Mouse (Mus musculus) MEL-GATA-1-ER (cell line): Measurements from ENCODE around the gene Cd3d.

Experiments used
- DNase-seq: peaks from one replicate; pipeline ENCODE4 v3.0.0-alpha.2; 2012; ENCODE audit warnings: low read depth; ENCODE audit errors: extremely low read depth

Cd3d gene

GRCm38 (mm10) chr9:44993268-44993667 lies 11.7 kb downstream of the Cd3d start:
- peak; percentile 73 for DNase-seq

- DNase-seq, result no peak
Measured at GRCm38 (mm10) chr9:44994962-44995361, 13.4 kb downstream of the Cd3d start.

- DNase-seq, result no peak
Measured at GRCm38 (mm10) chr9:44996590-44996989, 15.0 kb downstream of the Cd3d start.

DNA sequence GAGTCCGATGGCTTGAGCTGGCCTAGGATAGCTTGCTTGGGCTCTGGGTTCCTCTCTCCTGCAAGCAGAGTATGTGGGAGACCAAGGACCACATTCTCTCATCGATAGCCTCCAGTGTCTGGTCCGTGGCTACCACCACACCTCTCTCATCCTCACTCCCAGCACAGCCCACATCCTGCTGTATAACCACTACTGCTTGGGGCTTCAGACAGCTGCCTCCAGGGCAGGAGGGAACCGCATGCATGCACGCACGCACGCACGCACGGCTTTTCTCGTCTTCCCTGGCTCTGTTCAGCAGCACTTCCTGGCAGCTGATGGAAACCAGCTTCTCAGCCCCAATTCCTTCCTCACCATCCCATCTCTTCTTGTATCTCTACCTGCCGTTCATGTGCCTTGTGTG lies 16.6 kb downstream of the Cd3d start:
- no peak for DNase-seq

GRCm38 (mm10) chr9:44999171-44999570 lies 17.6 kb downstream of the Cd3d start:
- no peak for DNase-seq

- no peak for DNase-seq
Measured at GRCm38 (mm10) chr9:44999776-45000175, 18.2 kb downstream of the Cd3d start.

DNA sequence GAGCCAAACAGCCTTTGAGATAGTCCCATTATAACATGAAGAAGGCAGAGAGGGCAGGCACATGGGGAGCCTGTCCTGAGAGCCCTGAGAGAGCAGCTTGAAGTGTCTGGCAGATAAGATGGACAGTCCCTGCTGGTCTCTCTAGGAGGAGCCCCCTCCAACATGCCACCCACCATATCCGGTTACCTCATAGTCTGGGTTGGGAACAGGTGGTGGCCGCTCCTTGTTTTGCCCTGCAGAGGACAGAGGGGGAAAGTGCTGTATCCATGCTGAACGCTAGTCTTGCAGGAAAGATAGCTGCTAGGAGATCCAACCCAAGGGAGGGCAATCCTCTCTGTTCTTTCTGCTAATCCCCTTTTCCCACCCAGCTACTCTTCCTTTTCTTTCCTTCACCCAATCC lies 18.7 kb downstream of the Cd3d start:
- DNase-seq, result no peak

DNA sequence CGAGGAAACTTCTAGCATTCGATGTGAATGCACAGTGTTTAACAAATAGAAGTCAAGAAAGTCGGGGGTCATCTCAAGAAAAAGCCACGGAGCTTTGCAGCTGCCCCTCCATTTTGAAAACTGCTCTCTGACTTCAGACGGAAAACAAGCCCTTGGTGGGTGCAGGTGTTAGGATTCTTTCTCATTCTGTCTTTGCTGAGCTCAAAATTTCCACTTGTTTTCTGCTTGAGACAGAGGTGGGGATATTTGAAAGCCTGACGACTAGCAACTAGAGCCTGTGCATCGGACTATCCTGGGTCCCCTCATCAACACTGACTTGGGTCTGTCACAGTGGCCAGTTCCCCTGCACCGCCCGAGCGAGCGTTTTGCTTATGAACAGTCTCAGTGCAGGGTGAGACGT lies 25.8 kb downstream of the Cd3d start:
- no peak for DNase-seq

GRCm38 (mm10) chr9:45008342-45008741 lies 26.8 kb downstream of the Cd3d start:
- DNase-seq, result no peak

- DNase-seq, result no peak
Measured at GRCm38 (mm10) chr9:45009180-45010078, 27.8 kb downstream of the Cd3d start, which contains the start of gene Cd3e. Cd3e (minus strand) TSS chr9:45009627.

GRCm38 (mm10) chr9:45010461-45010860 lies 28.9 kb downstream of the Cd3d start:
- DNase-seq, result no peak

DNA sequence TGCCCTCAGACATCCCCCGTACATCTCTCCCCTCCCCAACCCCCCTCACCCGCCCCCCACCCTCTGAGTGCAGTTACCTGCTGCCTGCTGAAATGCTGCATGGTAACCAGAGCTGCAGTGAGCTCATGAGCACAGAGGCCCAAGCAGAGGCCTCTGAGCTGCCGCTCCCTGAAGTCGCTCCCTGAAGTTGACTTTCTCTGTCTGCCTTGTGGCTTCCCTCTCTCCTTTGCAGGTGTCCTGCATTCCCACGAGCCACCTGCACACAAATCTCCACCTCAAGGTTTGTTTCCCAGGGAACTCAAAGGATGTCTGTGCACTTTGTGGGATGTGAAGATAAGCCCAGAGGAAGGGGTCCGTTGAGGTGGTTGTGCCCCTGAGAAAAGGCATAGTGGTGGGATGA lies 29.7 kb downstream of the Cd3d start:
- DNase-seq, result no peak

DNA sequence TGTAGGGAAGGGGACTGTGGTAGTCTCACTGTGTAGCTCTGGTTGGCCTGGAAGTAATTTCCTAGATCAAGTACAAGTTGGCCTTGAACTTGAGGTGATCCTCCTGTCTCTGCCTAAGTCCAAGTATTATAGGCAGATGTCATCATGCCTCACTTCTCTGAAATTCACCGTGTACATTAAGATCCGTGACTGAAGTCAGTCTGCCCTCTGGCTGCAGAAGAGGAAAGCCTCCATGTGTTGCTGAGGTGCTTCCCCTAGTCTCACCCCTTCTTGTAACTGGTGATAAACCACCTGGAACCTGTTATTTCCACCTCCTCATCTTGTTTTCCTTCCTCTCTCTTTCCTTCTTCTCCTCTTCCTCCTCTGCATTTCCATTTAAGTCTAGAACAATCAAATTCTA lies 33.3 kb downstream of the Cd3d start:
- no peak for DNase-seq

DNA sequence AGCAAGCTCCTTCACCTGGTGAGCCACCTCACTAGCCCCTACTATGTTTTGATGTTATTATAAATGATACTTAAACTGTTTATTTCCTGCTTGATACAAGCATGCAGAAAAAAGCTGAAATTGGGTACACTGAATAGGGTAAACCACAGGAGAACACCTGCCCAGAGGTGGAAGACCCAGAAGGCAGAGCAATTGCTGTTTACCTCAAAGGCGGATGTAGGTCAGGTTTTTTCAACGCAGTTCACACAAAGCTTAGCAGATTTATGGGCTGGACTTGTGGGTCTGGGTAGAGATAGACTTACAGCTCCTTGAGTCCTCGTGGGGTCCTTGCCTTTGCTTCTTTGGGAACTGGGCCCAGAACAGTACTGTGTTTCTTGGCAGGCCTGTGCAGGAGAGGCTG lies 34.3 kb downstream of the Cd3d start:
- DNase-seq, result no peak

GRCm38 (mm10) chr9:45018031-45018430 lies 36.4 kb downstream of the Cd3d start:
- DNase-seq, result no peak

DNA sequence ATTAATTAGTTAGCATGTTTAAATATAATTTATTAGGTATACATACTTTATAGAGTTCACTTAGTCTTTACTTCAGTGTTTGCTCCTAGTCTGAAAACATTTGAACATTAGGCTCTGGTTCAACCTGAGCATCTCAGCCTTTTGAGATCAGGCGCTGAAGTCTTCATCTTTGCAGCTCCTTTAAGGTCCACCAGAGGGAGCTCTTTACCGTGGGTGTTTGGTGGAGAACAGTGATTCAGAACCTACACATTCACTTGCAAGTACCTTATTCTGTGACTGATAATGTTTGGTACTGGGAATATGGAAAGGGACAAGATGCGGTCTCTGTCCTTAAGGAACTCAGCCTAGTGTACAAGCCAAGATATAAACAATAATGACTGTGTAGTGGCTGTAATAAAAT lies 41.2 kb downstream of the Cd3d start:
- peak; percentile 45 for DNase-seq

DNA sequence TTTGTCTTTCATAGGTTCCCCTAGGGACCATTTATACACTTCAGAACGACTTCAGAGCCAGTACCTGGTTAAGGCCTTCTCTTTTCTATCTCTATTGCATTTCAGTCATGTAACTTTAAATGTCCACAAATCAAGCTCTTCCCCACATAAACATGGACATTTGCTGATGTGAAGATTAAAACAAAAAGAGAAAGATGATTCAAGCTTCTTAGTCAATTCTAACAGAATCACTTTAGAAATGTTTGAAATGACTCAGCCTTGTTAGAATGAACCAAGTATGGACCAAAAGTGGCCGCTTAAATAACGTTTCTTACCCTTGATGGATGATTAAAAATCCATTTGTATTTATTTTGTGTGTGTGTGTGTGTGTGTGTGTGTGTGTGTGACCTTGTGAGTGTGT lies 42.1 kb downstream of the Cd3d start:
- DNase-seq, result no peak

GRCm38 (mm10) chr9:45024187-45024586 lies 42.6 kb downstream of the Cd3d start:
- DNase-seq, result no peak

- no peak for DNase-seq
Measured at GRCm38 (mm10) chr9:45027376-45027775, 45.8 kb downstream of the Cd3d start.

GRCm38 (mm10) chr9:45030341-45030740 lies 48.8 kb downstream of the Cd3d start:
- no peak for DNase-seq

GRCm38 (mm10) chr9:45032261-45032660 lies 50.7 kb downstream of the Cd3d start:
- DNase-seq, result no peak

DNA sequence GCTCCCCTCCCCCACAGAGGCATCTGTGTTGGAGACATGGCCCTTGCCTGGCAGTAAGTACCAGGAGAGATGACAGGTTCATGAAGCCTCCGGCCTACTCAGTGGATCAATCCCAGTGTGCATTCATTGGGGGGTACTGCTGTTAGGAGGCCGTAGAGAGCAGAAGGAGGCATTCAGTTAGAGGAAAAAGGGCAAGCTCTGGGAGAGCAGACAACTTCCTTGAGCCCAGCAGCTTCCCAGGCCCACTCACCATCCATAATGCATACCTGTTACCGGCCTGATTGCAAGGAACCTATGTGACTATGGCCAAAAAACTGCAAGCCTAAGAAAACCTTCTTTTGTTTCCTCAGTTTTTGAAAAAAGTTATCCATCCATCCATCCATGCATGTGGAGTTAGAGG lies 52.9 kb downstream of the Cd3d start:
- no peak for DNase-seq
